Mouse (Mus musculus) neural tube, embryonic 15.5 days (tissue): ENCODE measurements at regions not wholly inside any gene's neighbourhood (a gene's known extent, or its start where the extent isn't known, plus 50 kb on each side); places are given as distances from the start of the nearest gene placed in this dataset.
A peak's percentile ranks its signal among the peaks of the same experiment; 100 is the strongest.
"Not testable (repeated sequence)": the region's sequence is repeated elsewhere in the genome, so short reads cannot be mapped to it uniquely, and the experiment has no call there.

Experiments
- ATAC-seq: fragments of 200-750 bp; cut with Nextera tagmentation; 2 replicates; pipeline ENCODE4 v1.8.0; 2017; ENCODE audit warnings: mild to moderate bottlenecking, moderate TSS enrichment, moderate library complexity; ENCODE audit not compliant: low FRiP score
- H3K27ac ChIP-seq: fragments of 300-500 bp; sonication (generic); replicated peaks from 2 replicates; pipeline ENCODE4 v1.5.1; 2015; ENCODE audit warnings: mild to moderate bottlenecking, inconsistent platforms
- H3K27me3 ChIP-seq: fragments of 300-500 bp; sonication (generic); replicated peaks from 2 replicates; pipeline ENCODE4 v1.6.1; 2015; ENCODE audit warnings: inconsistent platforms
- H3K36me3 ChIP-seq: fragments of 300-500 bp; sonication (generic); 2 replicates; pipeline ENCODE4 v1.6.1; 2015; ENCODE audit warnings: inconsistent platforms
- H3K4me1 ChIP-seq: fragments of 300-500 bp; sonication (generic); 2 replicates; pipeline ENCODE4 v1.6.1; 2015; ENCODE audit warnings: inconsistent platforms
- H3K4me2 ChIP-seq: fragments of 300-500 bp; sonication (generic); 2 replicates; pipeline ENCODE4 v1.6.1; 2015; ENCODE audit warnings: inconsistent platforms, mild to moderate bottlenecking, moderate library complexity
- H3K4me3 ChIP-seq: fragments of 300-500 bp; sonication (generic); replicated peaks from 2 replicates; pipeline ENCODE4 v1.5.1; 2015; ENCODE audit warnings: mild to moderate bottlenecking, inconsistent platforms
- H3K9ac ChIP-seq: fragments of 300-500 bp; sonication (generic); replicated peaks from 2 replicates; pipeline ENCODE4 v1.6.1; 2015; ENCODE audit warnings: mild to moderate bottlenecking, inconsistent platforms
- H3K9me3 ChIP-seq: fragments of 300-500 bp; sonication (generic); replicated peaks from 2 replicates; pipeline ENCODE4 v1.6.1; 2016; ENCODE audit warnings: inconsistent platforms
- WGBS: fragments of 180-500 bp; shearing (Covaris S2); methylation state at CpG from one replicate; pipeline ENCODE4 v1.1.7; 2015; ENCODE audit warnings: mixed read lengths; 5-methylcytosine and 5-hydroxymethylcytosine counted together

- no peaks in the 10 kb centered on the region for H3K36me3 ChIP-seq
- H3K4me2 ChIP-seq: no peak overlapping the region
- no peak overlapping the region for H3K27ac ChIP-seq
- no peaks in the 10 kb centered on the region for H3K9me3 ChIP-seq
- 78% methylated on average over 5 of the region's 5 CpGs for WGBS
- no peaks in the 10 kb centered on the region for H3K4me1 ChIP-seq
- H3K27me3 ChIP-seq: no peaks in the 10 kb centered on the region
- no peak for ATAC-seq
- H3K9ac ChIP-seq: no peak overlapping the region
- H3K4me3 ChIP-seq: no peak overlapping the region
These were observed 256.0 kb upstream of the 1700008P02Rik start for GRCm38 (mm10) chr3:6876265-6876664.

- ATAC-seq: no peak
- H3K4me1 ChIP-seq: no peaks in the 10 kb centered on the region
These were observed 251.9 kb upstream of the 1700008P02Rik start for GRCm38 (mm10) chr3:6872170-6872569.

GRCm38 (mm10) chr3:6871752-6872151, 251.5 kb upstream of the 1700008P02Rik start:
- Histone ChIP-seq H3K27me3 (no peaks in the 10 kb centered on the region), H3K27ac (no peak overlapping the region), H3K4me2 (no peak overlapping the region), H3K4me3 (no peak overlapping the region), H3K36me3 (no peaks in the 10 kb centered on the region), H3K9me3 (no peaks in the 10 kb centered on the region), H3K9ac (no peak overlapping the region), H3K4me1 (no peaks in the 10 kb centered on the region)
- ATAC-seq: no peak
- WGBS: 75% methylated on average over 2 of the region's 2 CpGs

More at GRCm38 (mm10) chr3:6872170-6872569, 251.9 kb upstream of the 1700008P02Rik start:
- Histone ChIP-seq H3K27ac (no peak overlapping the region), H3K9ac (no peak overlapping the region), H3K27me3 (no peaks in the 10 kb centered on the region), H3K36me3 (no peaks in the 10 kb centered on the region), H3K4me2 (no peak overlapping the region), H3K4me3 (no peak overlapping the region), H3K9me3 (no peaks in the 10 kb centered on the region)
- 75% methylated on average over 3 of the region's 3 CpGs for WGBS

GRCm38 (mm10) chr3:6866148-6866483, 245.9 kb upstream of the 1700008P02Rik start:
- no peaks in the 10 kb centered on the region for H3K27me3 ChIP-seq
- no peak overlapping the region for H3K27ac ChIP-seq
- H3K9ac ChIP-seq: no peak overlapping the region
- H3K9me3 ChIP-seq: no peaks in the 10 kb centered on the region
- ATAC-seq: peak; percentile 17; the same call in 1 of the 2 replicates
- no peaks in the 10 kb centered on the region for H3K4me1 ChIP-seq
- no peak overlapping the region for H3K4me3 ChIP-seq
- H3K4me2 ChIP-seq: no peak overlapping the region
- H3K36me3 ChIP-seq: no peaks in the 10 kb centered on the region

- ATAC-seq: peak; percentile 90
- no peak overlapping the region for H3K27ac ChIP-seq
- H3K4me3 ChIP-seq: no peak overlapping the region
- no peak overlapping the region for H3K4me2 ChIP-seq
- no peak overlapping the region for H3K9ac ChIP-seq
- WGBS: 68% methylated on average over 3 of the region's 3 CpGs
- H3K27me3 ChIP-seq: no peaks in the 10 kb centered on the region
- H3K36me3 ChIP-seq: no peaks in the 10 kb centered on the region
- no peaks in the 10 kb centered on the region for H3K4me1 ChIP-seq
- no peaks in the 10 kb centered on the region for H3K9me3 ChIP-seq
These were observed 245.4 kb upstream of the 1700008P02Rik start for GRCm38 (mm10) chr3:6865462-6866147.

GRCm38 (mm10) chr3:6859866-6860180, 239.6 kb upstream of the 1700008P02Rik start:
- WGBS: 69% methylated on average over 2 of the region's 2 CpGs
- H3K27me3 ChIP-seq: no peaks in the 10 kb centered on the region
- no peak overlapping the region for H3K27ac ChIP-seq
- H3K4me2 ChIP-seq: no peak overlapping the region
- ATAC-seq: no peak
- no peaks in the 10 kb centered on the region for H3K4me1 ChIP-seq
- H3K9me3 ChIP-seq: no peaks in the 10 kb centered on the region
- H3K4me3 ChIP-seq: no peak overlapping the region
- no peak overlapping the region for H3K9ac ChIP-seq
- no peaks in the 10 kb centered on the region for H3K36me3 ChIP-seq

- H3K9ac ChIP-seq: no peak overlapping the region
- no peaks in the 10 kb centered on the region for H3K9me3 ChIP-seq
- no peaks in the 10 kb centered on the region for H3K36me3 ChIP-seq
- 27% methylated on average over 4 of the region's 4 CpGs for WGBS
- no peaks in the 10 kb centered on the region for H3K4me1 ChIP-seq
- H3K27me3 ChIP-seq: no peaks in the 10 kb centered on the region
- no peak overlapping the region for H3K27ac ChIP-seq
- no peak overlapping the region for H3K4me3 ChIP-seq
- H3K4me2 ChIP-seq: no peak overlapping the region
- ATAC-seq: peak; percentile 85
These were observed 239.0 kb upstream of the 1700008P02Rik start for GRCm38 (mm10) chr3:6858982-6859865.

- 71% methylated on average over 7 of the region's 7 CpGs for WGBS
- Histone ChIP-seq H3K9ac (no peak overlapping the region), H3K4me2 (no peak overlapping the region), H3K9me3 (no peaks in the 10 kb centered on the region), H3K36me3 (no peaks in the 10 kb centered on the region), H3K27ac (no peak overlapping the region), H3K27me3 (no peaks in the 10 kb centered on the region), H3K4me3 (no peak overlapping the region), H3K4me1 (no peaks in the 10 kb centered on the region)
- no peak for ATAC-seq
These were observed 199.1 kb upstream of the 1700008P02Rik start for GRCm38 (mm10) chr3:6819332-6819731.

- H3K4me3 ChIP-seq: no peak overlapping the region
- no peaks in the 10 kb centered on the region for H3K9me3 ChIP-seq
- no peak overlapping the region for H3K27ac ChIP-seq
- 63% methylated on average over 2 of the region's 2 CpGs for WGBS
- ATAC-seq: no peak
- H3K36me3 ChIP-seq: no peaks in the 10 kb centered on the region
- no peaks in the 10 kb centered on the region for H3K4me1 ChIP-seq
- no peak overlapping the region for H3K4me2 ChIP-seq
- H3K27me3 ChIP-seq: no peaks in the 10 kb centered on the region
- H3K9ac ChIP-seq: no peak overlapping the region
These were observed 192.1 kb upstream of the 1700008P02Rik start for GRCm38 (mm10) chr3:6812346-6812745.

GRCm38 (mm10) chr3:6809381-6809950, 189.2 kb upstream of the 1700008P02Rik start:
- Histone ChIP-seq H3K4me1 (0 out of 2 replicates have a peak, but pooled peaks cover 7% of the 10 kb centered on the region), H3K4me2 (no peak overlapping the region), H3K27ac (no peak overlapping the region), H3K36me3 (no peaks in the 10 kb centered on the region), H3K27me3 (no peaks in the 10 kb centered on the region), H3K4me3 (no peak overlapping the region), H3K9ac (no peak overlapping the region), H3K9me3 (no peaks in the 10 kb centered on the region)
- ATAC-seq: no peak
- 37% methylated on average over 2 of the region's 2 CpGs for WGBS

- not testable (repeated sequence) for H3K4me1 ChIP-seq, H3K36me3 ChIP-seq, H3K9ac ChIP-seq, H3K4me2 ChIP-seq, ATAC-seq, H3K4me3 ChIP-seq, H3K27me3 ChIP-seq, H3K27ac ChIP-seq, H3K9me3 ChIP-seq
- WGBS: 97% methylated on average over 35 of the region's 37 CpGs
These were observed 180.0 kb upstream of the 1700008P02Rik start for GRCm38 (mm10) chr3:6800092-6800716.
